Mouse (Mus musculus) left cerebral cortex, postnatal 14 days (tissue): ENCODE data around the gene Ptprm. TPM values are rescaled to one million over a fixed set of nuclear protein-coding genes. Genes with fewer than 3 reads are reported as not detected.

ENCODE experiments used
- DNase-seq, 2 experiments: peaks; one replicate each; pipeline ENCODE4 v3.0.0; 2021 to 2022; ENCODE audit warnings: low spot score in 2 of 2, mixed read lengths in 1 of 2
- intact Hi-C: fragments of 180-260 bp; cut with DNase I; formaldehyde crosslinking; loops from one replicate; pipeline ENCODE4 v1.15.1; 2025
- total RNA-seq, 2 experiments: library from RNA; stranded (reverse); gene quantifications; 2 replicates each; pipeline ENCODE4 v1.2.3; 2021

The Ptprm gene
- total RNA-seq, 2 experiments from 2014 or later: 36.2 to 41.9 TPM

DNA sequence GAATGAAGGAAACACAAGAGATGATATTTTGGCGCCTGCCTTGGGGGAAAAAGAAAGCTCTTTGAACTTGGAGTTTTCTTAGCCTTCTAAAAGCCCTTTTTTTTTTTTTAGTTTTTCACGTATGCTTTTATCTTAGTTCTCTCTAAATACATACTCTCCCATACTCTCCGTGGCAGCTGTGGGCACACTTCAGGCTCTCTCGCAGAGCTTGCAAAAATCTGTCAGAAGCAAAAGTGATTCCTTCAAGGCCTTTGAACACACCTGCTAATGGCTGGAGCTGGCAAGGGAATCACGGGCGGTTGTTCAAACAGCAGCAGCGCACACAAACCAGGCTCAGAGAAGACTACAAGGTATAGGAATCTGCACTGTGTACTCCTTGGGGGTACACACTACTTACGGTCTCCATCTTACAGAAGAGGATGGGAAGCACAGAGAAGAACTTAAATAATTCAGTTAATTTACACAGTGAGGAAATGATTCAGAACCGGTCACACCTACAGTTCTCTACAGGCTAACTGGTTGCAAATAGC, 55.9 kb downstream of the Ptprm start:
- no peak for DNase-seq
- intact Hi-C loops: no loop called here

DNA sequence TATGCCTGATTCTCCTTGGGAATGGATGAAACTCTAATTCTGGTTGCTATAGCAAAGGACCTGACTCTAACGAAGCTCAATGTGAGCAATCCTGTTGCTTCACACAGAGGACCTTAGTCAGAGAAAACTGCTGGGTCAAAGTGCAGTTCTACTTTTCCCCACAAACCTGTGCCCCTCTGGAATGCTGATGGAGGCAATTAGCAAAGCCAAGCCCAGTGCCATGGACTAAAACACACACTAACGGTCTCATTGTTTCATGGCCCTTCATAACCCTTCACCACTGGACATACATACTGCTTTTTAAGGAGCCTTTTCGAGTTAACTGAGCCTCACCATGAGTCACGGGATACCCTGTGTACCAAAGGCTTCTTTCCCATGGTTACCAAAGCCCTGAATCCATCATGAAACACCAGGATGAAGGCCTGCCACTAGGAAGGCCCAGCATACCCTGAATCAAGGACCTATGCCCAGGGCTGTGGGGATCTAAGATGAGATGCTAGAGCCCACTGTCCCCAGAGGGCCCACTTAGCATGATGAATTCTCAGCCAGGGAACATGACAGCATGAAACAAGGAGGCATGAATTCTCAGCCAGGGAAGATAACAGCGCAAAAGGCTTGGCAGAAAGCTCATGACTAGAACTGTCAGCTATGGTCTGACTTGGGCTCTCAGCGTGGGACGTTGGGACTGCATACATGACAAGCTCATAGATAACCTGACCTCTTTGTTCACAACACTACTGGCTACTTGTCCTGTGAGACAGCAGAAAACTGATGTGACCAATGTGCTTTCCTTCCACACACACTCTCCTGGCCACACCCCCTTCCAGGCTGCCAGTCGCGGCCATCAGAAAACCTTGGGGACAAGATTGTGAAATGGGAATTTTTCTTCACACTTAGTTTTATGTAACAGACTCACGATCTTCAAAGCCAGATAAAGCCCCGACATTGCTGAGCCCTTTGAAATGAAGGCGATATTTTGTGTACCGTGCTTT, 57.4 kb downstream of the Ptprm start:
- DNase-seq: no peak
- intact Hi-C loops: no loop called here

DNA sequence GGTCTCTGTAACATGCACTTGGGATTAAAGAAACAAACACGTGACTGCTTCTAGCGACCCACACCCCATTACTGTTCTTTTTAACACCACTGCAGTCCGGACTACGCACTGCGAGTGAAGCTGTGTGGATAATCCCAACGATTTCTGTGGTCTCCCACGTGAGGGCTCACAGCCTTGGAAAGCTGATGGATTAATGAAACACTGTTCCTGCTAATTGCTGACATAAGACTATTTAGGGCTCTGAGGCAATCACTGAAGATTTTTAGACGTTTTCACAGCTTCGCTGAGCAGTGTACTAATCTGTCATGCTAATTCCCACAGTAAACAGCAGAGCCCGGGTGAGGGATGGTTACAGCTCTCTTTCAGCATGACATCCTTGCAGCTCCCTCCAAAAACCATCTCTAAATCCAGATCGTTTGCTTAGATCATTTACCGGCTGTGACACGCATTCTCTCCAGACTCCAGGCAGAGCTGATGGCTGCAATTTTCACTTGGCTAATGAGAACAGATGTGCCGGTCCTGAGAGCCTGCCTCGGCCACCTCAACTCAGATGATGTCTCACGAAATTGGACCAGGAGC, 63.5 kb downstream of the Ptprm start:
- peak; percentile 18 to 34 for DNase-seq
- intact Hi-C loops: no loop called here

DNA sequence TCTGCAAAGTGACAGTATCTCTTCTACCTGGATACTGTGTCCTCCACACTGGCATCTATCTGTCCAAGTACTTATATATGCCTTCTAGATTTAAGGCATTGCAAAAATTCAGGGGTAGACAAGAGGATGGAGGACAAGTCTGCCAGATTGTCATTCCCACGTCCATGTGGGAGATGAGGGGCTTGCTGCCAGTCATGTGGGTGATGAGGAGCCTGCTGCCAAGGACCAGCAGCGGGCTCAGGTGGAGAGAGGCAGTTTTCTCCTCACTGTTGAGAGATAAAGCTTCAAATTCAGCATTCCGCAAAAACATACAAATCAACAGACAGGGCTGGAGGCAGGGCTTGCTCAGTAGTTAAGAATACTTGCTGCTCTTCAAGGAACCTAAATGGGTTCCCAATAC, 66.8 kb downstream of the Ptprm start:
- intact Hi-C loops: no loop called here
- no peak for DNase-seq

DNA sequence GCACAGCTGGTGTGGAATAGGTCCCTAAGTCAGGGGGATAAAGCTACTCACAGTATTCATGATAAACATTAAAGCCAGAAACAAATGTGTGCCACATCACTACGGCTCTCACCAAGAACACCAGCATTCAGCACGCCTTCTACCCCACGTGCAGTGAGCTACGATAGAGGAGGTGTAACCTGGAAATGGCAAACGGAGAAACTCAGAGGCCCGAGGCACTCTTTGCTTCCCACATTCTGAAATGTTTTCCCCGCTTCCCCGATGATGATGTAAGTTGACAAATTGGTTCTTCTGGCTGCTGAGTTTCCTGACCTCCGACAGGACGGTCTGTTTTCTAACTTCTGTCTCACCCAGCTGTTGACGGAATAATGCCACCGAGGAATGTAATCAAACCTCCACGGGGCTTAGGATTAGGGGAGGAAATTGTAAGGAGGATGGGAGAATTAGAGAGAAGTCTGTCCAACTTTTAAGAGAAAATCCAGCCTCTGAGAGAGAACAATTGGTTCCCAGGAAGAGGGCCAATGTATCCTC, 72.6 kb downstream of the Ptprm start:
- no peak for DNase-seq
- intact Hi-C loops: no loop called here

DNA sequence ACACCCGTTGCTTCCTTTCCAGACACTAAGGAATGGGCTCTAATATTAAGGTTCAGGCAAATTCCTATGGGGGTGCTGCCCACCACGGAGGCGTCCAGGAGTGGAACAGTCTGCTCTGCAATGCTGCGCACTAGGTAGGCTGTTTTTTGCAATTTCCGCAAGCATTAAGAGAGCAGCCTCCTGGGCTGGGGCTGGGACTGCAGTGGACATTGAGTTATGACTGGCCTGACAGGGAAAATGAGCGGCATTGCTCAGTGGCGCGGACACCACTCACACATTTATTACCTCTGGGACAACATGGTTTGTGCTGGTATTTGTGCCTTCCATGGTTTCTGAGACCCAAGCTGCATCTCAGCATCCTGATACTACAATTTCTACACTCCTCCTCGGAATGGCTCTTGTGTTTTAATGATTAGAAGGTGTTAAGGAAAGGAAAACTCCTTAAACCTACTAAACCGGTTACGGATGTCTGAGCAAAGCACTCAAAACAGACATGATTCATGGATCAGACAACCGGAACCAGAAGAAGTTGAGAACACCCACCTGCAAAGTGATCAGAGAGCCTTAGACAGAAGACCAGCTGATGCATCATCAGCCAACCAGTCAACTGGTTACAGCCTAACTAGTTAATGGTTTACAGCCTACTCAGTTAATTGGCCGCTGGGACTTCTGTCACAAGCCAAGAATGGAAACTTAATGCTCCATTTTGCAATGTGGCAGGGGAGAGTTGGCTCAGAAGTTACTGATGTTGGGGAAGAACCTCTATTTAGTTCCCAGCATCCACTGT, 76.9 kb downstream of the Ptprm start:
- DNase-seq: no peak
- intact Hi-C loops: no loop called here

DNA sequence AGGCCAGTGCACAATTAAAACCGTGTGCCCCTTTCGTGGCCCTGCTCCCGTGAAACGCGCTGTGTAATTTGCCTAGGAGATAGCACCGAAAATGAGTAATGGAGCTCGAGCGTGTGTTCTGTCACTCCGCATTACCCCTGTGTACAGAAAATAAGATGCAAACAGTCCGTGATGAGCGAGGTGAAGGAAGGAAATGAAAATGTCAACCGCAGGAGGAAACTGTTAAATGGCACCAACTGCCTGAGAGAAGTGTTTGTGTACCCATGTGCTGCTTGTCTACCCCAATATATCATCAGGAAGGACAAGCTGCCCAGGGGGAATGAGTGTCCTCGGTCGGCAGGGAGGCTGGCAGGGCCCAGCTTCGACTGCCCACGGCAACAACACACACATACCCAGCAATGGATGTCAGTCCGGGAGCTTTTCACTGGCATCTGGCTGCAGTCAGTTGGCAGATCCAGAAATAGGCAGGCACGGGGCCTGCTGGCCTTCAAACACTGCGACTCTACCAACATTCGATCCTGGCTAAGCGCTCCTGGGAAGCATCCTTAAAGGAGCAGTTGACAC, 79.6 kb downstream of the Ptprm start:
- peak; percentile 29 to 46 for DNase-seq
- intact Hi-C loops: no loop called here

DNA sequence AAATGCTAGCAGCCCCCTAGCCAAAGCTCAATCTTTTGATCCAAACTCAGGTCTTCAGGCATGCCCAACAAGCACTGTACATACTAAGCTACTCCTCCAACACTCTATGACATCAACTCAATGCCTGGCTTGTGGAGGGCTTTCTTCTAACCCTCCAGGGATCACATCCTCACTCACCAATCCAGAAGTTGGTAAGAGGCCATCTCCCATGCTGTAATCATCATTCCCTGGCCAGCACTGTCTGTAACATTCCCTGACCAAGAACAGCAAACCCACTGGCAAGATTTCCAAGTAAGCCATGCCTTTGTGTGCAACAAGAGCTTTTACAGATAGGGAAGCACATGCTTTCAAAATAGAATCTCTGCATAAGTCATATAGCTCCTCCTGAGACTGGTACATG, 81.3 kb downstream of the Ptprm start:
- intact Hi-C loops: no loop called here
- DNase-seq: no peak

DNA sequence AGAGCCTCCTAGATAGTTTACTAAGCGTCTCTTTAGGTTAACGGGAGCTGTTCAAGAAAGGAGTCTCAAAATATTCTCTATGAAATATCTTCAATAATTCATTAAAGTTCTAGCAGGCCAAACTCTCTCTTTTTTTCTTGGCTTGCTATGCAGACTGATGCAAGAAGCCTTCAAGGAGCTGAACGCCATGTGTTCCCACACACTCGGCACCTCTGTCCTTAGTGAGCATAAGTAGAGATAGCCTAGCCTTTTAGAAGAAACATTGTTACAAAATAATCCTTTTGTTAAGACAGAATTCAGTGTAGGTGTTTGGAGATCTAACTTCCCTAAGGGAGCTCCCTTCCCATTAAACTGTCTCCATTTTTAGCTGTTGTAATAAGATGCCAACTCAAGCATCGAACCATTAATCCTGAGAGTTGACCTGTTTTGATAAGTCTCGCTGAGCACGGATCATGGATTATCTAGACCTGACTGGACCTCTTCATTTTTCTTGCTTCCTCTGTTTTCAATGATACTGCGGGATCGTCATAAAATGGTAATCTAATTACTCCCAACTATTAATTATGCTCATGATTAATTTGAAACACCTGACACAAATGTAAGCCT, 85.7 kb downstream of the Ptprm start:
- intact Hi-C loops: no loop called here
- no peak for DNase-seq

DNA sequence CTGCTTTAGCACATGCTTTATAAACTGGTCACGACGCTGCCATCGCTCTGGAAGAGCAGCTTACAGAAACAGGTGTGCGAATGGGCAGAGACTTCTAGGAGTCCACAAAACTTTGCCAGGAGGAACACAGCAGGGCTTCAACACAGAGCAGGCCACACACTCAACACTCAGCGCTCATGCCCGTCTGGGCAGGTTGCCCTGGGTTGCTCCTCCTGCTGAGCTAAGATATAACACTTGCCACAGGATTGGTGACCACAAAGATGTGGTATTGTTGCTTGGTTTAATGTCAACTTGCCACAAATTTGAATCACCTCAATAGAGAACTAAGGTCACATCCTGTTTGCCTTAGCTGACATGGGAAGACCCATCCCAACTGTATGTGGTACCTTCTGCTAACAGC, 88.0 kb downstream of the Ptprm start:
- no peak for DNase-seq
- intact Hi-C loops: no loop called here

DNA sequence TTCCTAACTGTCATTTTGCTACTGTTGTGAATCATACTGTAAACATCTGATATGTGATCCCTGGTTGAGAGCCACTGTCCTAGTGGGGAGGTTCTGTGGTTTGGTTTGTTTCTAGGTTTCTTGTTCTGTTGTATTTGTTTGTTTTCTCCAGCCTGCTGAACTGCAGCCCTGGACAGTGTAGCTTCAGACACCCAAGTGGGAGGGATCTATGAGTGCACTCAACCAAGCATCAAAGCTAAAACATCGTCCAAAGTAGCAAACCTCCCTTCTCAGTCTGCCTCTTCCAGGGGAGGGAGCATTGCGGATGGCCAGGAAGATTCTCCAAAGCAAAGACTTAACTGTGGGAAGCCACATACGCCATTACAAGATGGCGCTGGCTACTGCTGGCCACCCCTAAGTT, 88.7 kb downstream of the Ptprm start:
- DNase-seq: no peak
- intact Hi-C loops: no loop called here

DNA sequence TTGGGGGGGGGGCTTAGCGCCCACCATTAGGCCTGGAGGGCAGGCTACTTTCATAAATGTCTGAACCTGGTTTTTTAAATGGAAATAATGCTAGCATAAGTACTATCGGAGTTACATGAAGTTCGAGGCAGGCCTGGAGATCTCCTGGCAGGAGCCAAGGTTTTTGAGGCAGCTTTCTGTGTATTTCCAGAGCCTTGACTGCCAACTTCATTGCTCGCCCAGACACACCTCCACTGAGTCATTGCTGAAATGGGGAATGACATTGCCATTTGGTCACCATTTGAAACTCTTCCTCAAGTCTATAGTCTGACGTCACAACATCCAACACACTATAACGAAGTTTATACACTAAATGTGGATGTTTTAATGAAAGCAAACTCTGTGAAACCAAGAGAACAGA, 89.5 kb downstream of the Ptprm start:
- DNase-seq: no peak
- intact Hi-C loops: no loop called here

DNA sequence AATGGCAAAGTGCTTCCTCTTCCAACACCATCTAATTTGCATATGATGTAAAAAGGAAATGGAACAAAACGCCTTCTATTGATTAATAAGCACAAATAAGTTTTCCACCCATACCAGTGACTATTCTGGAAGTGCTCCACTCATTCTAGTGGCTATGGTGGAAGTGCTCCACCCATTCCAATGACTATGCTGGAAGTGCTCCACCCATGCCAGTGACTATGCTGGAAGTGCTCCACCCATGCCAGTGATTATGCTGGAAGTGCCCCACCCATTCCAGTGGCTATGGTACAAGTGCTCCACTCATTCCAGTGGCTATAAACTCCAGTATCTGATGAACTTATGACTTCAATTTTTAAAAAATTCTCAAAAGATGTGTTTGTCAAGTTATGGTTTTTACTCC, 91.2 kb downstream of the Ptprm start:
- DNase-seq: no peak
- intact Hi-C loops: no loop called here

DNA sequence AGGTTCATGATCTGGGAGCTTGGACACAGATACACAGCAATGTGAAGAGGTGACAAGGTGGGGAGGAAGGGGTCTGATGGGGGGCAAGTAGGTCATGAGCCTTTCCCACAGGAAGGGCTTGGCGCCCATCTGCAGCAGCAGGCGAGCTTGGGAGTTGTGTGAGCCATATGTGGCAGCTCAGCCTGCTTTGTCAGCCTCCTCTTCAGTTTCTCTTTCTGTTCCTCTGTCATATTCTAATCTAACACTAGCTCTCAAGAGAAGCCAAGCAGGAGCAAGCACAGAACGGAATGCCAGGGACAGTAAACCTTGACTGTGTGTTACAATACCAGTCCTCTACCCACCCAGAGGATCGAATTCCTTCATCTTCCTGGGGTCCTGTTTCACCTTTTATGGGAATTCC, 94.2 kb downstream of the Ptprm start:
- DNase-seq: no peak

DNA sequence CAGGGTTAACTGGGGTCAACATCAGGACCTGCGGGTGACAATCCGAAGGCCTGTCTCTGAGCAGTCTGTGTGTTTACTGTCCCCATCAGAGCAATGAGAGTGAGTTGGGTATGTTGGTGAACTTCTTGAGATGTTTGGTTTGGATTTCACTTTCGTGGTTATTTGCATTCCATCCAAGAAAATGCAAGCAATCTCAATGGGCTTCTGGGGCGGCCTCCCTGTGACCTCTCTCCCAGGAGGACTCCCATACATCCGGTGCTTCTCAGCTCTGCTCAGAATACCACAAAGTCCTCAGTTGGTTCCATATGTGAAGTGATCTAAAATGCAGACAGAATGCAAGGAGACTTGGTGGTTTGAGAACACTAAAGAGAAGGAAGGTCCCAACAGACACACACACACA, 96.5 kb downstream of the Ptprm start:
- DNase-seq: no peak
- intact Hi-C loops: no loop called here

More for the DNA sequence above, 94.2 kb downstream of the Ptprm start:
- intact Hi-C loops: no loop called here

DNA sequence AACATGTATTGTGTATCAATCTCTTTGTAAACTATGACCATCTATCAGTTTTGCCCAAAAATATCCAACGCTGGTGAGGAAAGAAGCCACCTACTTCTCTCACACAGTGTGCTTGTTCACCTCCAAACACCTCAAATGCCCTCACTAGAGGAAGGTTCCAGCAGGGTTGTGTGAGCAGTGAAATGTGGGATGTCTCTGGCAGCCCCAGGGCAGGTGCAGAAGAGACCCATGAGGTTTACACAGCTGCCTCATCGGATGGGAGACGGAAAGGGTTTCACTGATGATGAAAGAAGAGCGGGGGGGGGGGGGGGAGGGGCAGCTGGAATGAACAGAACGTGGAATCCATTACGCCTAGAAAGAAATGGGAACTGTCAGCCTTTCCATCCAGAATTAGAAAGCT, 98.1 kb downstream of the Ptprm start:
- DNase-seq: no peak
- intact Hi-C loops: no loop called here

DNA sequence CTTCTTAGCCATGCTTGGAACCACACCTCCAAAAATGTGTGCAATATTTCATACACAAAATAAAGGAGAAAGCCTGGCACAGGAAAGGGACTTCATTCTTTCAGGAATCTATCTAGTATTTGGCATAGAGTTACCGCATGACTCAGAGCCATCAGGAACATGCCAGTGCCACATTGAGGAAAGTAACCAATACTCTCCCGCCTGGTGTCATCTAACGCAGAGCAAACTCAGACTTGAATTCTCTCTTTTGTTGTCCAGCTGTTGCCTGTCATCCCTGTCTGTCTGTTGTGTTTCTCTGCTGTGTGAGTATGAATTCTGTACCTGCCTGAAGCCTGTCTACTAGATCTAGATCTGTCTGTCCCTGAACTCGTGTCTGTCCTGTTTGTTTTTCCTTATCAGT, 100.8 kb downstream of the Ptprm start:
- intact Hi-C loops: no loop called here
- no peak for DNase-seq

DNA sequence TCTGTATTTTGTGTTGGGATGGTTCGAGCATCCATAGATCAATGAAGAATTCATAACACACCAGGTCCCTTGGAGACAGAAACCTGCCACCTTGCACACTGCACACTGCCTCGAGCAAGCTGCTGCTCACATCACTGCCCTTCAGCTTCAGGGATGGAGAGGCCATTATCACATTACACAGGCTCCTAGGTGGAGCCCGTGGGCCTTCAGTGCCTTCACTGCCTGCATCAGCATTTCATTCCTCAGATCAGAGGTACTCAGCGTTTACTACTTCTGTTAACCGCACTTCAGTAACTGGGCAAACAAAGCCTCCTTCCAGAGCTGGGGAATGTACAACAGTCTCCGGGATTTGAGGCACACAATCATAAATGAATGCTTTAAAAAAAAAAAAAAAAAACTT, 101.3 kb downstream of the Ptprm start:
- DNase-seq: no peak
- intact Hi-C loops: no loop called here

DNA sequence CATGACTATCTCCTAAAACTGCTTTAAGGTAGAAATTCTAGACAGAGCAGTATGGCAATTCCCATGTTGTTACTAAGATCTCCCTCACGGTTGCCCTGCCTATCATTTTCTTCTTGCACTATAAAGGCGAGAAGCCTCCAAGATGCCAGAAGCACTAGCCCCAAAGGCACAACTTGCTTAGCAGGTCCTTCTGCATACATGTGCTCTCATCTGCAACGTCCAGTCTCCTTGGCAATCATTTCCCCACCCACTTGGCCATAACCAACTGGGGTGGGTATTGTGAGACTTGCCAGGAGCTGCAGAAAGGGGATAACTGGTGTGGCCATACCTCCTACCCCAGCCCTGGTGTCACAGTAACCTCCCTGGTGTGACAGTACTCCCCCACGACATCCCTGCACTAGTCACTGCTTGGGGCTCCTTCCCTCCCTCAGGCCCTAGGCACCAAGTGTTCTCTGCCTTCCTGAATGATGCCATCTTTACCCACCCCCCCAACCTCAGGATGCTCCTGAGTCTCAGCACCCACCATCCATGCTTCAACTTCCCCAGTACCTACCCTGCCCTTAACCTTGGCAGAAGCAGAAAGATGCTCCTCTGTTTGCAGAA, 108.9 kb downstream of the Ptprm start:
- intact Hi-C loops: no loop called here
- DNase-seq: no peak
